Mouse (Mus musculus): Measurements from ENCODE around the gene Sirt5.

DNA sequence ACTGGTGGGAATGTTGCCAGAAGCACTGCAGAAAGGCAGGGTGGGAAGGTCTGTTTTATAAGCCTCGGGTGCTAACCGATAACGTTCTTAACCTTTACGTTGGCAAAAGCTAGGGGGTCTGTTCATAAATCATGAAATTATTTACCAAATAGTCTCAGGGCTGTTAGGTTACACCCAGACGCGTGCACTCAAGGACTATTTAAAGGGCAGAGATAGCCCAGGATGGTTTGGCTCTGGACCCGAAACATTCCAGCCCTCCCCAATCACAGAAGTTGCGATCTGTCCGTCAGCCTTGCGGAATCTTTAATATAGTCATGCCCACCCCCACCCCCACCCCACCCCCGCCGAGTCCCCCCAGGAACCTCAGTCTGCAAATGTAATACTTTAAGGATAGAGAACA lies 10.9 kb upstream of the Sirt5 start:
- no peak for TF ChIP-seq CTCF (IDR thresholded peaks at IDR 0.05)
- TF ChIP-seq POLR2A (IDR thresholded peaks at IDR 0.05; ENCODE audit: insufficient read depth, low read depth, low read length) = no peak

Measured in heart, adult 2 months (tissue).